Mouse (Mus musculus) liver, embryonic 12.5 days (tissue): ENCODE results near the gene Wfdc17. TPM values are rescaled to one million over a fixed set of nuclear protein-coding genes. Genes with fewer than 3 reads are reported as not detected.

ENCODE experiments used
- ATAC-seq: fragments of 200-750 bp; cut with Nextera tagmentation; 2 replicates; pipeline ENCODE4 v1.8.0; 2017; ENCODE audit warnings: moderate number of reproducible peaks, mild to moderate bottlenecking, moderate library complexity
- H3K27ac ChIP-seq: fragments of 300-500 bp; sonication (generic); 2 replicates; pipeline ENCODE4 v1.5.1; 2016; ENCODE audit warnings: mild to moderate bottlenecking
- H3K27me3 ChIP-seq: fragments of 300-500 bp; sonication (generic); replicated peaks from 2 replicates; pipeline ENCODE4 v1.6.1; 2016; ENCODE audit warnings: mild to moderate bottlenecking, moderate library complexity
- H3K36me3 ChIP-seq: fragments of 300-500 bp; sonication (generic); 2 replicates; pipeline ENCODE4 v1.6.1; 2016; ENCODE audit warnings: mild to moderate bottlenecking, moderate library complexity
- H3K4me1 ChIP-seq: fragments of 300-500 bp; sonication (generic); 2 replicates; pipeline ENCODE4 v1.6.1; 2016
- H3K4me2 ChIP-seq: fragments of 300-500 bp; sonication (generic); 2 replicates; pipeline ENCODE4 v1.6.1; 2016; ENCODE audit warnings: mild to moderate bottlenecking, moderate library complexity
- H3K4me3 ChIP-seq: fragments of 300-500 bp; sonication (generic); 2 replicates; pipeline ENCODE4 v1.5.1; 2016; ENCODE audit warnings: mild to moderate bottlenecking, moderate library complexity
- H3K9ac ChIP-seq: fragments of 300-500 bp; sonication (generic); 2 replicates; pipeline ENCODE4 v1.6.1; 2016; ENCODE audit warnings: mild to moderate bottlenecking, moderate library complexity
- H3K9me3 ChIP-seq: fragments of 300-500 bp; sonication (generic); replicated peaks from 2 replicates; pipeline ENCODE4 v1.6.1; 2016; ENCODE audit warnings: mild to moderate bottlenecking, moderate library complexity
- WGBS: fragments of 180-500 bp; shearing (Covaris S2); methylation state at CpG from one replicate; pipeline ENCODE4 v1.1.7; 2016; ENCODE audit not compliant: insufficient replicate concordance; 5-methylcytosine and 5-hydroxymethylcytosine counted together
- polyA plus RNA-seq: library from polyadenylated mRNA; unstranded; fragments of >200 nt; fragmentation: Nextera tagmentation; extraction: Ambion mirVana; gene quantifications from 2 replicates; pipeline ENCODE4 v1.2.1, GENCODE M21; 2016

Wfdc17 gene
- polyA plus RNA-seq, 1 experiment from 2014 or later, result 6.1 TPM

GRCm38 (mm10) chr11:83742731-83743355, 39.1 kb downstream of the Wfdc17 start:
- Histone ChIP-seq H3K4me2 (no peak overlapping the region), H3K9me3 (no peaks in the 10 kb centered on the region), H3K9ac (no peak overlapping the region), H3K4me3 (no peak overlapping the region), H3K4me1 (no peaks in the 10 kb centered on the region), H3K27me3 (peaks cover 42% of the 10 kb centered on the region), H3K27ac (no peak overlapping the region), H3K36me3 (no peaks in the 10 kb centered on the region)
- WGBS, result 52% methylated on average over 9 of the region's 9 CpGs
- no peak for ATAC-seq

GRCm38 (mm10) chr11:83743525-83743924, 39.7 kb downstream of the Wfdc17 start:
- ATAC-seq, result no peak
- H3K9me3 ChIP-seq, result no peaks in the 10 kb centered on the region
- WGBS, result 56% methylated on average over 3 of the region's 3 CpGs
- no peak overlapping the region for H3K4me3 ChIP-seq
- no peak overlapping the region for H3K27ac ChIP-seq
- no peak overlapping the region for H3K4me2 ChIP-seq
- peaks cover 49% of the 10 kb centered on the region for H3K27me3 ChIP-seq
- H3K4me1 ChIP-seq, result no peaks in the 10 kb centered on the region
- no peak overlapping the region for H3K9ac ChIP-seq
- no peaks in the 10 kb centered on the region for H3K36me3 ChIP-seq

- Histone ChIP-seq H3K27ac (no peak overlapping the region), H3K9me3 (no peaks in the 10 kb centered on the region; the same call in 1 of the 2 replicates), H3K4me1 (no peaks in the 10 kb centered on the region), H3K27me3 (peaks cover 46% of the 10 kb centered on the region), H3K9ac (no peak overlapping the region), H3K4me3 (no peak overlapping the region), H3K4me2 (no peak overlapping the region), H3K36me3 (no peaks in the 10 kb centered on the region)
- WGBS, result 44% methylated on average over 4 of the region's 4 CpGs
- no peak for ATAC-seq
These were observed 42.4 kb downstream of the Wfdc17 start for GRCm38 (mm10) chr11:83746152-83746551.

- no peak within 1 kb of the TSS for H3K9ac ChIP-seq
- no peak within 1 kb of the TSS for H3K27ac ChIP-seq
- no peaks in the 10 kb centered on the region for H3K4me1 ChIP-seq
- no peaks in the 10 kb centered on the region for H3K36me3 ChIP-seq
- H3K4me2 ChIP-seq, result no peak within 1 kb of the TSS
- no peak for ATAC-seq
- WGBS, result 63% methylated on average over 5 of the region's 5 CpGs
- no peaks in the 10 kb centered on the region; the same call in 1 of the 2 replicates for H3K9me3 ChIP-seq
- peaks cover 46% of the 10 kb centered on the region for H3K27me3 ChIP-seq
- no peak within 1 kb of the TSS for H3K4me3 ChIP-seq
These were observed 42.9 kb downstream of the Wfdc17 start, which contains the start of gene Wfdc21 for GRCm38 (mm10) chr11:83746681-83747080. Gene Wfdc21 (plus strand): TSS chr11:83746940.

- Histone ChIP-seq H3K36me3 (no peaks in the 10 kb centered on the region), H3K4me1 (no peaks in the 10 kb centered on the region), H3K27me3 (peaks cover 54% of the 10 kb centered on the region), H3K27ac (no peak overlapping the region), H3K9me3 (no peaks in the 10 kb centered on the region; the same call in 1 of the 2 replicates), H3K9ac (no peak overlapping the region), H3K4me3 (no peak overlapping the region), H3K4me2 (no peak overlapping the region)
- 43% methylated on average over 6 of the region's 6 CpGs for WGBS
- ATAC-seq, result no peak
These were observed 43.8 kb downstream of the Wfdc17 start for GRCm38 (mm10) chr11:83747376-83748265.

GRCm38 (mm10) chr11:83753581-83754181, 49.9 kb downstream of the Wfdc17 start, which contains the start of gene Heatr6:
Gene Heatr6 (plus strand): TSS chr11:83753696.
- H3K27me3 ChIP-seq, result peaks cover 15% of the 10 kb centered on the region
- peak within 1 kb of the TSS; percentile 82 for H3K4me2 ChIP-seq
- peaks cover 29% of the 10 kb centered on the region for H3K36me3 ChIP-seq
- peak within 1 kb of the TSS; percentile 70; the same call in 1 of the 2 replicates for H3K27ac ChIP-seq
- under 1% methylated on average over 47 of the region's 47 CpGs for WGBS
- H3K4me3 ChIP-seq, result peak within 1 kb of the TSS; percentile 83
- peak within 1 kb of the TSS; percentile 79 for H3K9ac ChIP-seq
- H3K9me3 ChIP-seq, result no peaks in the 10 kb centered on the region; the same call in 1 of the 2 replicates
- ATAC-seq, result peak; percentile 93
- peaks cover 21% of the 10 kb centered on the region for H3K4me1 ChIP-seq

- H3K27me3 ChIP-seq, result peaks cover 11% of the 10 kb centered on the region
- no peaks in the 10 kb centered on the region; the same call in 1 of the 2 replicates for H3K9me3 ChIP-seq
- H3K4me3 ChIP-seq, result peak overlapping the region; percentile 83
- peaks cover 34% of the 10 kb centered on the region for H3K36me3 ChIP-seq
- ATAC-seq, result no peak
- peak overlapping the region; percentile 79 for H3K9ac ChIP-seq
- H3K27ac ChIP-seq, result peak overlapping the region; percentile 70; the same call in 1 of the 2 replicates
- peaks cover 21% of the 10 kb centered on the region for H3K4me1 ChIP-seq
- WGBS, result 7% methylated on average over 8 of the region's 8 CpGs
- H3K4me2 ChIP-seq, result peak overlapping the region; percentile 82
These were observed 50.4 kb downstream of the Wfdc17 start for GRCm38 (mm10) chr11:83754227-83754626.

Other genes with a start within 250 kb of the Wfdc17 start
- 0.24 and 0.31 TPM in 2 replicates for gene Mmp28, start 240.9 kb upstream of the Wfdc17 start, polyA plus RNA-seq
- gene Taf15, start 230.9 kb upstream of the Wfdc17 start, polyA plus RNA-seq, result 5.7 and 6.1 TPM in 2 replicates
- not detected in 2 replicates for gene Heatr9, start 181.8 kb upstream of the Wfdc17 start, polyA plus RNA-seq
- gene Ccl5, start 173.5 kb upstream of the Wfdc17 start, polyA plus RNA-seq, result 0.33 TPM in 1 of 2 replicates, not detected in the other
- 9.7 and 11.9 TPM in 2 replicates for gene Ccl9, start 125.4 kb upstream of the Wfdc17 start, polyA plus RNA-seq
- gene Ccl6, start 110.9 kb upstream of the Wfdc17 start, polyA plus RNA-seq, result 8.0 and 8.8 TPM in 2 replicates
- not detected in 2 replicates for gene Rpl9-ps1, start 58.4 kb upstream of the Wfdc17 start, polyA plus RNA-seq
- 1.6 and 2.0 TPM in 2 replicates for gene Ccl3, start 54.6 kb upstream of the Wfdc17 start, polyA plus RNA-seq
- gene Ccl4, start 41.4 kb upstream of the Wfdc17 start, polyA plus RNA-seq, result 0.85 and 0.99 TPM in 2 replicates
- not detected in 2 replicates for gene Wfdc18, start 5.0 kb downstream of the Wfdc17 start, polyA plus RNA-seq
- gene Wfdc21, start 42.9 kb downstream of the Wfdc17 start, polyA plus RNA-seq, result 3.3 and 4.1 TPM in 2 replicates
- 9.7 and 10.4 TPM in 2 replicates for gene Heatr6, start 49.7 kb downstream of the Wfdc17 start, polyA plus RNA-seq
- gene Hnf1b, start 146.1 kb downstream of the Wfdc17 start, polyA plus RNA-seq, result 2.2 and 2.5 TPM in 2 replicates
- gene Ddx52, start 238.1 kb downstream of the Wfdc17 start, polyA plus RNA-seq, result 24.3 and 27.4 TPM in 2 replicates